Mouse (Mus musculus): ENCODE results near the gene Olfr495. TPM values are rescaled to one million over a fixed set of nuclear protein-coding genes. Genes with fewer than 3 reads are reported as not detected.

The Olfr495 gene
- not detected in 2 replicates for polyA plus RNA-seq (2012; rRNA removed)

- no peak within 1 kb of the TSS for H3K27ac ChIP-seq (ENCODE audit: insufficient read depth, low read depth, low read length)
- H3K27me3 ChIP-seq (ENCODE audit: control insufficient read depth, insufficient read depth, low read length) = no peaks in the 10 kb centered on the region
- 48% methylated on average over 1 of the region's 1 CpGs for WGBS
- no peaks in the 10 kb centered on the region for H3K4me1 ChIP-seq (ENCODE audit: control insufficient read depth, insufficient read depth, insufficient read length, low read length)
- H3K4me3 ChIP-seq (ENCODE audit: low read depth, low read length) = no peak within 1 kb of the TSS
- no peak for TF ChIP-seq POLR2A (IDR thresholded peaks at IDR 0.05; ENCODE audit: low read depth, low read length)
- TF ChIP-seq CTCF (IDR thresholded peaks at IDR 0.05; ENCODE audit: extremely low read depth, insufficient read length, insufficient replicate concordance, low read depth, low read length) = no peak
- H3K36me3 ChIP-seq (ENCODE audit: control insufficient read depth, insufficient read depth, low read length) = no peaks in the 10 kb centered on the region
Measured at GRCm38 (mm10) chr7:108392867-108393266, at the start of gene Olfr495. Gene Olfr495 (plus strand): TSS chr7:108393167.

GRCm38 (mm10) chr7:108346879-108347278, 46.1 kb upstream of the Olfr495 start, which contains the start of gene Olfr493:
Gene Olfr493 (minus strand): TSS chr7:108346979.
- Histone ChIP-seq H3K36me3 (ENCODE audit: control insufficient read depth, insufficient read depth, low read length) (no peaks in the 10 kb centered on the region), H3K4me3 (ENCODE audit: low read depth, low read length) (no peak within 1 kb of the TSS), H3K27me3 (ENCODE audit: control insufficient read depth, insufficient read depth, low read length) (no peaks in the 10 kb centered on the region), H3K27ac (ENCODE audit: insufficient read depth, low read depth, low read length) (no peak within 1 kb of the TSS), H3K4me1 (ENCODE audit: control insufficient read depth, insufficient read depth, insufficient read length, low read length) (no peaks in the 10 kb centered on the region)
- TF ChIP-seq CTCF (IDR thresholded peaks at IDR 0.05; ENCODE audit: extremely low read depth, insufficient read length, insufficient replicate concordance, low read depth, low read length) (no peak), POLR2A (IDR thresholded peaks at IDR 0.05; ENCODE audit: low read depth, low read length) (no peak)
- 52% methylated on average over 1 of the region's 1 CpGs for WGBS

GRCm38 (mm10) chr7:108365035-108365434, 27.9 kb upstream of the Olfr495 start, which contains the start of gene Olfr494:
Gene Olfr494 (plus strand): TSS chr7:108365335.
- H3K36me3 ChIP-seq (ENCODE audit: control insufficient read depth, insufficient read depth, low read length) = no peaks in the 10 kb centered on the region
- no peak within 1 kb of the TSS for H3K4me3 ChIP-seq (ENCODE audit: low read depth, low read length)
- H3K27me3 ChIP-seq (ENCODE audit: control insufficient read depth, insufficient read depth, low read length) = no peaks in the 10 kb centered on the region
- no peaks in the 10 kb centered on the region for H3K4me1 ChIP-seq (ENCODE audit: control insufficient read depth, insufficient read depth, insufficient read length, low read length)
- 71% methylated on average over 3 of the region's 3 CpGs for WGBS
- no peak within 1 kb of the TSS for H3K27ac ChIP-seq (ENCODE audit: insufficient read depth, low read depth, low read length)
- TF ChIP-seq CTCF (IDR thresholded peaks at IDR 0.05; ENCODE audit: extremely low read depth, insufficient read length, insufficient replicate concordance, low read depth, low read length) (no peak), POLR2A (IDR thresholded peaks at IDR 0.05; ENCODE audit: low read depth, low read length) (no peak)

GRCm38 (mm10) chr7:108420121-108420520, 27.2 kb downstream of the Olfr495 start, which contains the start of gene Olfr497:
Gene Olfr497 (plus strand): TSS chr7:108420421.
- Histone ChIP-seq H3K36me3 (ENCODE audit: control insufficient read depth, insufficient read depth, low read length) (no peaks in the 10 kb centered on the region), H3K4me3 (ENCODE audit: low read depth, low read length) (no peak within 1 kb of the TSS), H3K27ac (ENCODE audit: insufficient read depth, low read depth, low read length) (no peak within 1 kb of the TSS), H3K4me1 (ENCODE audit: control insufficient read depth, insufficient read depth, insufficient read length, low read length) (no peaks in the 10 kb centered on the region), H3K27me3 (ENCODE audit: control insufficient read depth, insufficient read depth, low read length) (no peaks in the 10 kb centered on the region)
- TF ChIP-seq POLR2A (IDR thresholded peaks at IDR 0.05; ENCODE audit: low read depth, low read length) = no peak
- TF ChIP-seq CTCF (IDR thresholded peaks at IDR 0.05; ENCODE audit: extremely low read depth, insufficient read length, insufficient replicate concordance, low read depth, low read length) = no peak
- 73% methylated on average over 2 of the region's 2 CpGs for WGBS

Other genes starting within 250 kb of the Olfr495 start
- gene Olfr485, start 233.3 kb upstream of the Olfr495 start, polyA plus RNA-seq (2012; rRNA removed) = not detected in 2 replicates
- not detected in 2 replicates for gene Olfr486, start 220.4 kb upstream of the Olfr495 start, polyA plus RNA-seq (2012; rRNA removed)
- not detected in 2 replicates for gene Olfr487, start 178.5 kb upstream of the Olfr495 start, polyA plus RNA-seq (2012; rRNA removed)
- not detected in 2 replicates for gene Olfr488, start 134.8 kb upstream of the Olfr495 start, polyA plus RNA-seq (2012; rRNA removed)
- gene Olfr490, start 104.2 kb upstream of the Olfr495 start, polyA plus RNA-seq (2012; rRNA removed) = not detected in 2 replicates
- not detected in 2 replicates for gene Olfr491, start 79.7 kb upstream of the Olfr495 start, polyA plus RNA-seq (2012; rRNA removed)
- gene Olfr492, start 69.5 kb upstream of the Olfr495 start, polyA plus RNA-seq (2012; rRNA removed) = not detected in 2 replicates
- gene Olfr493, start 46.2 kb upstream of the Olfr495 start, polyA plus RNA-seq (2012; rRNA removed) = not detected in 2 replicates
- gene Olfr494, start 27.8 kb upstream of the Olfr495 start, polyA plus RNA-seq (2012; rRNA removed) = not detected in 2 replicates
- gene Olfr497, start 27.3 kb downstream of the Olfr495 start, polyA plus RNA-seq (2012; rRNA removed) = not detected in 2 replicates
- gene Olfr498, start 72.2 kb downstream of the Olfr495 start, polyA plus RNA-seq (2012; rRNA removed) = not detected in 2 replicates
- gene Olfr502, start 131.9 kb downstream of the Olfr495 start, polyA plus RNA-seq (2012; rRNA removed) = not detected in 2 replicates
- not detected in 2 replicates for gene Olfr503, start 151.4 kb downstream of the Olfr495 start, polyA plus RNA-seq (2012; rRNA removed)
- gene Olfr504, start 172.6 kb downstream of the Olfr495 start, polyA plus RNA-seq (2012; rRNA removed) = not detected in 2 replicates
- not detected in 2 replicates for gene Olfr506, start 217.6 kb downstream of the Olfr495 start, polyA plus RNA-seq (2012; rRNA removed)
- not detected in 2 replicates for gene Olfr507, start 228.6 kb downstream of the Olfr495 start, polyA plus RNA-seq (2012; rRNA removed)
- not detected in 2 replicates for gene Olfr508, start 236.8 kb downstream of the Olfr495 start, polyA plus RNA-seq (2012; rRNA removed)

Measured in small intestine, adult 2 months (tissue).